Mouse (Mus musculus) forebrain, embryonic 13.5 days (tissue): ENCODE data around the gene Spsb3. TPM values are rescaled to one million over a fixed set of nuclear protein-coding genes. Genes with fewer than 3 reads are reported as not detected.
A peak's percentile ranks its signal among the peaks of the same experiment; 100 is the strongest.

ENCODE experiments used
- ATAC-seq: fragments of 200-750 bp; cut with Nextera tagmentation; 2 replicates; pipeline ENCODE4 v1.8.0; 2017
- H3K27ac ChIP-seq: fragments of 300-500 bp; sonication (generic); 2 replicates; pipeline ENCODE4 v1.5.1; 2015; ENCODE audit warnings: inconsistent platforms, mild to moderate bottlenecking, moderate library complexity
- H3K27me3 ChIP-seq: fragments of 300-500 bp; sonication (generic); 2 replicates; pipeline ENCODE4 v1.6.1; 2015; ENCODE audit warnings: mild to moderate bottlenecking, inconsistent platforms
- H3K36me3 ChIP-seq: fragments of 300-500 bp; sonication (generic); 2 replicates; pipeline ENCODE4 v1.6.1; 2015; ENCODE audit warnings: mild to moderate bottlenecking, inconsistent platforms; ENCODE audit not compliant: poor library complexity, severe bottlenecking
- H3K4me1 ChIP-seq: fragments of 300-500 bp; sonication (generic); 2 replicates; pipeline ENCODE4 v1.6.1; 2015; ENCODE audit warnings: inconsistent platforms
- H3K4me2 ChIP-seq: fragments of 300-500 bp; sonication (generic); 2 replicates; pipeline ENCODE4 v1.6.1; 2015; ENCODE audit warnings: inconsistent platforms, mild to moderate bottlenecking, moderate library complexity
- H3K4me3 ChIP-seq: fragments of 300-500 bp; sonication (generic); 2 replicates; pipeline ENCODE4 v1.5.1; 2015; ENCODE audit warnings: mild to moderate bottlenecking, inconsistent platforms
- H3K9ac ChIP-seq: fragments of 300-500 bp; sonication (generic); 2 replicates; pipeline ENCODE4 v1.6.1; 2015; ENCODE audit warnings: mild to moderate bottlenecking, inconsistent platforms
- H3K9me3 ChIP-seq: fragments of 300-500 bp; sonication (generic); replicated peaks from 2 replicates; pipeline ENCODE4 v1.6.1; 2016; ENCODE audit warnings: inconsistent platforms
- WGBS: fragments of 180-500 bp; shearing (Covaris S2); methylation state at CpG from one replicate; pipeline ENCODE4 v1.1.7; 2015; 5-methylcytosine and 5-hydroxymethylcytosine counted together
- polyA plus RNA-seq: library from polyadenylated mRNA; unstranded; fragments of >200 nt; fragmentation: Nextera tagmentation; extraction: Ambion mirVana; gene quantifications from 2 replicates; pipeline ENCODE4 v1.2.1, GENCODE M21; 2015

Gene Spsb3
- polyA plus RNA-seq, 1 experiment from 2014 or later = 64.3 TPM

DNA sequence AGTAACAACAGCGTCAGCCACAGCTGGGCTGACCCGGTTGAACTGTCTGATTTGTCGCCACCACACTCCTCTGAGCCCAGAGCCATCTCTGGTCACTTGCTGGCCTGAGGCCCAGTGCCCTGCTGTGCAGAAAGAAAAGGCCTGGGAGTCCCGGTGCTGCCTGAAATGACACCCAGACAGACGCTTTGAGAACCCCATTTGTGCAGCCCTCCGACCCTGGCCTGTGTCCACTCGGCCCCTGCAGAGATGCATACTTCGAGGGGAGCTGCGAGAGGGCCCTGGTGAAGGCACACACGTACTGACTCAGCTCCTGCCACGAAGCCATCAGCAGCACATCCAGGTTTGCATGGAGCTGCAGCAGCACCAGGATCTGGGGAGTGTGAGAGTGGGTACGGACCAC lies 6.3 kb downstream of the Spsb3 start:
- ATAC-seq = no peak
- Histone ChIP-seq H3K27ac (no peak overlapping the region), H3K4me3 (no peak overlapping the region), H3K36me3 (peaks cover 59% of the 10 kb centered on the region), H3K9ac (no peak overlapping the region), H3K9me3 (no peaks in the 10 kb centered on the region), H3K27me3 (no peaks in the 10 kb centered on the region), H3K4me1 (peaks cover 49% of the 10 kb centered on the region), H3K4me2 (no peak overlapping the region)
- 87% methylated on average over 12 of the region's 12 CpGs for WGBS

DNA sequence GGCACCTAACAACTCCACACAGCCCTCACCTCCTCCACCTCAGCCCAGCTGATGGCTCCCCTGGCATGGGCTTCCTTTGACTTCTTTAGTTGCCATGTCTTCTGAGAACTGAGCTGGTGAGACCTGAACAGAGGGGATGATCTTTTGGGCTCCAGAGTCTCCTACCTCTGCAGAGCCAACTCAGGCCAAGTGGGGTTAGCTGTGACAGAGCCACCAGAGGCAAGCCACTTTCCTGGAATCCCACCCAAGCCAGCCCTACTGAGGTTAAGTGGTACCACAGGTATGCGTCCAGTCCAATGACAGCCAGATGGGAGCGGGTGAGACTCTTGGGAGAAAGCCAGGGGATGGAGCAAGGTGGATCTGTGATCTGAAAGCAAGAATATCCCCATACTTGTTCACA lies 6.8 kb downstream of the Spsb3 start:
- H3K4me2 ChIP-seq = no peak overlapping the region
- H3K9ac ChIP-seq = no peak overlapping the region
- no peak overlapping the region for H3K27ac ChIP-seq
- no peak for ATAC-seq
- H3K9me3 ChIP-seq = no peaks in the 10 kb centered on the region
- peaks cover 49% of the 10 kb centered on the region for H3K4me1 ChIP-seq
- H3K36me3 ChIP-seq = peaks cover 64% of the 10 kb centered on the region
- H3K27me3 ChIP-seq = no peaks in the 10 kb centered on the region
- peak overlapping the region; percentile 92; the same call in 1 of the 2 replicates for H3K4me3 ChIP-seq
- 96% methylated on average over 2 of the region's 2 CpGs for WGBS

DNA sequence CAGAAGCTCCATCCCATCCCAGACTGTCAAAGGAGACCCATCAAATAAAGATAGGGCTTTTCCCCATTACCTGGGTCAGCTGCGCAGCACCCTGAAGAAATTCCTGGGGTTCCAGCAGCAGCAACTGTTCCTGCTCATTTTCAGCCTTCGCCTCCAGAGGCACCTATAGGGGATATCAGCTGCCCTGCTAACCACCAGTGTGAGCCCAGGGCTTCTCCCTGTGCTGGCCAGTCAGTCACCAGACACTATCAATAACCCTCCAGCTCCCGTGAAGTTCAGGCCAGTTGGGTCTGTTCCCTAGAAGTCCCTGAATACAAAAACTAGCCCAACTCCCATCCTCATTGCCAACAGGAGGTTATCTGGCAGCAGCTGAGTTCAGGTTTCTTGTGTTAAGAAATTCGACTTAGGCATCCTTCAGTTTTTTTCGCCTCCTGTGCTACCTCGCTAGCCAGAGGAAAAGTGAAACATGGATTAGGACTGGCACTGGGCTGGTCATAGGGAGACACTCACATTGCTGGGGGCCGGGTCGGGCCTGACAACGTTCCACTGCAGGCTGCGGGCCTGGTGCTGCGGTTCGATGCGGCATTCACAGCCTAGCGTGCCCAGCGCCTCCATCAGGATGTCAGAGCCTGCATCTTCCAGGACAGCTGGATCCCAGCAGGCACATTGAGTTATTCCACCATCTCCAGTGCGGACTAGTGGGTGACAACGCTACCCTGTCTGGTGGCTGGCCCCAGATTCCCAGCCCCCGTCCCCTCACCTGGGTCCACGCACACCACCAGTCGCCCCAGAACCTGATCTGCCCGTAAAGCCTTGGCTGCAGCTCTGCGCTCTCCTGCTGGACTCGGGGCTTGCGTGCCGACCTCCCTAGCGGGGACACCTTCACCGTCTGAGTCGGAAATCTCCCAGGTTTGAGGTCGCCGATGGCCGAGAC lies 7.9 kb downstream of the Spsb3 start:
- Histone ChIP-seq H3K36me3 (peaks cover 68% of the 10 kb centered on the region), H3K4me2 (peak overlapping the region; percentile 99), H3K4me3 (peak overlapping the region; percentile 92), H3K9ac (peak overlapping the region; percentile 92), H3K27me3 (no peaks in the 10 kb centered on the region), H3K27ac (peak overlapping the region; percentile 84), H3K4me1 (peaks cover 46% of the 10 kb centered on the region), H3K9me3 (no peaks in the 10 kb centered on the region)
- WGBS = 11% methylated on average over 31 of the region's 31 CpGs
- peak; percentile 3; the same call in 1 of the 2 replicates for ATAC-seq

DNA sequence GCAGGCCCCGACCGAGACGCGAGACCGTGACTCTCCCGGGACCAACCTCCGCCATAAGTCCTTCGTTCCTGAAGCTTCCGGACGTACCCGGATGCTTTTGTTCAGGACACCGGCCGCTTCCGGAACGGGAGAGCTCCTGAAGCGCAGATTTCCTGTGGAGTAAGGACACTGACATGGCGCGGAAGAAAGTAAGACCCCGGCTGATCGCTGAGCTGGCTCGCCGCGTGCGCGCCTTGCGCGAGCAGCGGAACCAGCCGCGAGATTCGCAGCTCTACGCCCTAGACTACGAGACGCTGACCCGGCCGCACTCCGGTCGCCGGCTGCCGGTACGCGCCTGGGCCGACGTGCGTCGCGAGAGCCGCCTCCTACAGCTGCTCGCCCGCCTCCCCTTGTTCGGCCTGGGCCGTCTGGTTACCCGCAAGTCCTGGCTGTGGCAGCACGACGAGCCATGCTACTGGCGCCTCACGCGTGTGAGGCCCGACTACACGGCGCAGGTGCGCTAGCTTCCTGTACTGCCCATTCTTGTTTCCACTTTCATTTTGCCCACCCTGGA lies 8.6 kb downstream of the Spsb3 start, which contains the start of the genes Eme2 and Mrps34:
TSS of gene Eme2 (minus strand) at position 93 of the 553 bp plus-strand sequence.
TSS of gene Mrps34 (plus strand) at position 122 of the 553 bp plus-strand sequence.
- Histone ChIP-seq H3K9ac (peak within 1 kb of the TSS; percentile 92), H3K36me3 (peaks cover 68% of the 10 kb centered on the region), H3K9me3 (no peaks in the 10 kb centered on the region), H3K4me1 (peaks cover 46% of the 10 kb centered on the region), H3K4me3 (peak within 1 kb of the TSS; percentile 92), H3K27ac (peak within 1 kb of the TSS; percentile 84), H3K27me3 (no peaks in the 10 kb centered on the region), H3K4me2 (peak within 1 kb of the TSS; percentile 99)
- peak; percentile 61 for ATAC-seq
- under 1% methylated on average over 62 of the region's 62 CpGs for WGBS

DNA sequence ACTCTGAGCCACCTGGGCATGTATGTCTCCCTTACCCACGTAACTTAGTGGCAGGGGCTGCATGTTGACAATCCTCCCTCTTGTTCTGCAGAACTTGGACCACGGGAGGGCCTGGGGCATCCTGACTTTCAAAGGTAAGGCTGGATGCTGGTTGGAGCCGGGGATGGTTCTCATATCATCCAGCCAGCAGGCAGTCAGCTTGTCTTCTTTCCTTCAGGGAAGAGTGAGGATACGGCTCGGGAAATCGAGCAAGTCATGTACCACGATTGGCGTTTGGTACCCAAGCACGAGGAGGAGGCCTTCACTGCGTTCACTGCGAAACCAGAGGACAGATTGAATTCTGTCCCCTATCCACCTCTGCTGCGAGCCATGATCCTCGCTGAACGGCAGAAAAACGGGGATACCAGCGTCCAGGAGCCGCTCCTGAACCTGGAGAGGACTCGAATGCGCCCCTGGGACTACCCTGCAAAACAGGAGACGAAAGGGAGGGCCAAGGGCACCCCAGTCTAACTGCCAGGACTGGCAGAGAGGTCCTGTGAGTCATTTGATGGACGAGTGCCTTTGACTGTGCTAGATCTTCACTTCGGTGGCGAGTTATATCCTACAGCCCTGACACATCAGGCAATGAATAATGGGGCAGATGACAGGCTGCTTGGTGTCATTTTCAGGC lies 9.3 kb downstream of the Spsb3 start:
- Histone ChIP-seq H3K4me1 (peaks cover 46% of the 10 kb centered on the region), H3K9me3 (no peaks in the 10 kb centered on the region), H3K4me2 (peak overlapping the region; percentile 99), H3K36me3 (peaks cover 68% of the 10 kb centered on the region), H3K4me3 (peak overlapping the region; percentile 92), H3K27me3 (no peaks in the 10 kb centered on the region), H3K9ac (peak overlapping the region; percentile 92), H3K27ac (peak overlapping the region; percentile 84)
- ATAC-seq = no peak
- WGBS = 11% methylated on average over 23 of the region's 23 CpGs

DNA sequence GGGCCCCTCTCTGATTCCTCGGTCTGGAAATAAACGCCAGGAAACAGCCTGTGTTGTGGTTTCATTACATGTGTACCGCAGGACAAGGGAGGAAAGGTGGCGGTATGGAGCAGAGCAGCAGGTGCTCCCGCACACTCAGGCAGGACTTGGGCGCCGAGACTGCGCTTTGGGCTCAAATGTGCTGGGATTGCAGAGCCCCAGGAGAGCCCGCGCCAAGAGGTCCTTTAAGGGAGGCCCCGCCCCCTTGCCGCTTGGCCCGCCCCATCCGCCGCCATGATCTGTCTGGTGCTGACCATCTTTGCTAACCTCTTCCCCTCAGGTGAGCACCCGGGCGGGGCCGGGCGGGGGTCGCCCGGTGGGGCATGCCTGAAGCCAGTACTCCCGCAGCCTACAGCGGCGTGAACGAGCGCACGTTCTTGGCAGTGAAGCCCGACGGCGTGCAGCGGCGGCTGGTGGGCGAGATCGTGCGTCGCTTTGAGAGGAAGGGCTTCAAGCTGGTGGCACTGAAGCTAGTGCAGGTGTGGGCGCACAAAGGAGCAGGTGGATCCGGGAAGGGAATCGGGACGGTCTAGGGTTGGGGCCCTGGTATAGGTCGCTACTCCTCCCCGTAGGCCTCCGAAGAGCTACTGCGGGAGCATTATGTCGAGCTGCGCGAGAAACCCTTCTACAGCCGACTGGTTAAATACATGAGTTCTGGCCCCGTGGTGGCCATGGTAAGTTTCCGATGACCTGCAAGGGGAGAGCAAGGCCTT lies 10.0 kb downstream of the Spsb3 start, which contains the start of gene Nme3:
TSS of gene Nme3 (plus strand) at position 260 of the 752 bp plus-strand sequence.
- ATAC-seq = peak; percentile 74
- WGBS = under 1% methylated on average over 49 of the region's 50 CpGs
- peak within 1 kb of the TSS; percentile 99 for H3K4me2 ChIP-seq
- peaks cover 46% of the 10 kb centered on the region for H3K4me1 ChIP-seq
- H3K4me3 ChIP-seq = peak within 1 kb of the TSS; percentile 92
- peak within 1 kb of the TSS; percentile 92 for H3K9ac ChIP-seq
- H3K27ac ChIP-seq = peak within 1 kb of the TSS; percentile 84
- H3K27me3 ChIP-seq = no peaks in the 10 kb centered on the region
- no peaks in the 10 kb centered on the region for H3K9me3 ChIP-seq
- peaks cover 68% of the 10 kb centered on the region for H3K36me3 ChIP-seq

DNA sequence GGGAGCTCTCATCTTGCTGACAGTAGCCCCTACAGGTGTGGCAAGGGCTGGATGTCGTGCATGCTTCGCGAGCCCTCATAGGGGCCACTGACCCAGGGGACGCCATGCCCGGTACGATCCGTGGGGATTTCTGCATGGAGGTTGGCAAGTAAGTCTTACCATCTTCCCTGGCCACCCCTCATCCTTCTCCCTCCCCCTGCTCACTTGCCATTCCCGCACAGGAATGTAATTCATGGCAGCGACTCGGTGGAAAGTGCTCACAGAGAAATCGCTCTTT lies 10.5 kb downstream of the Spsb3 start:
- peaks cover 46% of the 10 kb centered on the region for H3K4me1 ChIP-seq
- peaks cover 68% of the 10 kb centered on the region for H3K36me3 ChIP-seq
- H3K27ac ChIP-seq = 0 out of 2 replicates have a peak overlapping the region, but pooled peaks have one; percentile 84
- peak overlapping the region; percentile 92 for H3K9ac ChIP-seq
- peak overlapping the region; percentile 92 for H3K4me3 ChIP-seq
- H3K4me2 ChIP-seq = peak overlapping the region; percentile 99
- ATAC-seq = no peak
- H3K9me3 ChIP-seq = no peaks in the 10 kb centered on the region
- WGBS = 28% methylated on average over 11 of the region's 11 CpGs
- H3K27me3 ChIP-seq = no peaks in the 10 kb centered on the region

DNA sequence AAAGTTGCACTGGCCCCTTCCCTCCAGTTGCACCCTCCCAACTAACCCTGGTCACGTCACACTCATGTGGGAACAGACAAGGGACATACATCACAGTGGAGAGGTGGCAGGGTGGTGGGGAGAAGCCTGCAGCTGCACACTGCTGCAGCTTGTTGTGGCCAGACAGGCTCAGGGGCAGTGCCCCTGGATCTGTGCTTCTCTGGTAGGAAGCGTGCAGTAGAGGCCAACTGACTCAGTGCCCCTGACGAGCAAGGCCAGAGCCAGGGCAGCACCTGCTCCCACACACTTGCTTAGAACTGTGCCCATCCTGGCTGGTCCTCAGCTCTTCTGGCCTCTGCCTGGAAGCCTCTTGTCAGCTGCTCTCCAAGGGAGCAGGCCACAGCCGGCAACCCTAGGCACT lies 11.2 kb downstream of the Spsb3 start:
- 78% methylated on average over 4 of the region's 4 CpGs for WGBS
- H3K27ac ChIP-seq = no peak overlapping the region
- no peak for ATAC-seq
- H3K9me3 ChIP-seq = no peaks in the 10 kb centered on the region
- peaks cover 68% of the 10 kb centered on the region for H3K36me3 ChIP-seq
- peaks cover 46% of the 10 kb centered on the region for H3K4me1 ChIP-seq
- peak overlapping the region; percentile 99 for H3K4me2 ChIP-seq
- no peaks in the 10 kb centered on the region for H3K27me3 ChIP-seq
- H3K4me3 ChIP-seq = peak overlapping the region; percentile 92
- peak overlapping the region; percentile 92 for H3K9ac ChIP-seq

DNA sequence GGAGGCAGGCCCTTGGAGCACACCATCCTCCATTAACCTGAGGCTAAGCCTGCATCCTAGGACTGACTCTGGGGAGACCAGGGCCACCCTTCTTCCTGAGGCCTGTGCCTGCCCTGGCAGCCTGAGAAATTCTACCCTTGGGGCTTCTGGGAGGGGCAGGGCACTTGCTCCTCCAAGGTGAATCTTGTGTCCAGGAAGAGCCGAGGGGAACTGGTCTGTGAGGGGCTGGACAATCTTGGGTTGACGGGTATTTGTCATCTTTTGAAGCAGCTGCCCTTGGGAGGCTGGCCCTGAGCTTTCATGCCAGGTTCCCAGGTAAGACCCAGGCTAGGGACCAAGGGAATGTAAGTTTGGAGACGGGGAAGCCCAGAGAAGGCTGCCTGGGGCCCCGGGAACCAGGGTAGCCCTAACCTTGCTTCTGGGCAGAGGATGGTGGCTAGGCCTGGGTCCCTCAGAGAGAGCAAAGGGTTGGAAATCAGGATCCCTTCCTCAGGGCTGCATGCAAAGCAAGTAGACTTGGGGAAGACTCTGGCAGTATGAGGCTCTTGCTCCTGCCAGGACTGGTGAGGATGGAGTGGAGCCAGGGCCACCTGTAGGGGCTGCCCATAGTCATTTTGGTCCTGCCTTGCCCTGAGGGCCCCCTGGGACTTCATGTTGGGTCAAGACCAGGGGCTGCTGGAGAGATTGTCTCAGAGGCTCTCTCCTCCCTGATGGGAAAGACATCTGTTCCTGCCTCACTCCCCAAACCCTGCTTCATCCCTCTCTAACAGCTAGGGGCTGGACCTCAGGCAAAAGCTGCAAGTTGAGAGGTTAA lies 11.8 kb downstream of the Spsb3 start:
- no peaks in the 10 kb centered on the region for H3K9me3 ChIP-seq
- peaks cover 68% of the 10 kb centered on the region for H3K36me3 ChIP-seq
- H3K4me2 ChIP-seq = no peak overlapping the region; the same call in 1 of the 2 replicates
- H3K4me1 ChIP-seq = peaks cover 44% of the 10 kb centered on the region
- 83% methylated on average over 4 of the region's 4 CpGs for WGBS
- 0 out of 2 replicates have a peak overlapping the region, but pooled peaks have one; percentile 92 for H3K9ac ChIP-seq
- ATAC-seq = no peak
- H3K27me3 ChIP-seq = no peaks in the 10 kb centered on the region
- no peak overlapping the region; the same call in 1 of the 2 replicates for H3K4me3 ChIP-seq
- H3K27ac ChIP-seq = no peak overlapping the region

DNA sequence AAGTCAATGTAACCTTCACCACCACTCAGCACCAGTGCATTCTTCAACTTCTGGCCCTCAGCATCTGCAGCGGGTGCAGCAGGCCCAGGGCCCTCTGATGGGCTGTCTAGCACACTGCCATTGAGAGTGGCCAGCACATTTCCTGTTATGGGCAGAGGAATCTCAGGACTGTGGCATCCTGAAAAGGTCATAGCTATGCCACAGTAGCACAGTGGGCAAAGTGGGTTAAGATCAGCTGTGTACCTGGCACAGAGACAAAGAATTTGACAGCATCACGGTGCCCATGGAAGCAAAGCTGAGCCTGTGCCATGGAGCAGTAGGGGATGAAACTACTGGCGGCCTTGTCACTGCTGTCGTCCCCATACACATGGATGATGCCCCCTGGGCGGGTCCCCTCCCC lies 12.7 kb downstream of the Spsb3 start:
- no peak overlapping the region for H3K4me2 ChIP-seq
- H3K9ac ChIP-seq = no peak overlapping the region
- no peaks in the 10 kb centered on the region for H3K27me3 ChIP-seq
- WGBS = 85% methylated on average over 5 of the region's 5 CpGs
- peaks cover 35% of the 10 kb centered on the region for H3K4me1 ChIP-seq
- H3K9me3 ChIP-seq = no peaks in the 10 kb centered on the region
- peaks cover 72% of the 10 kb centered on the region for H3K36me3 ChIP-seq
- no peak overlapping the region for H3K27ac ChIP-seq
- H3K4me3 ChIP-seq = no peak overlapping the region
- no peak for ATAC-seq

DNA sequence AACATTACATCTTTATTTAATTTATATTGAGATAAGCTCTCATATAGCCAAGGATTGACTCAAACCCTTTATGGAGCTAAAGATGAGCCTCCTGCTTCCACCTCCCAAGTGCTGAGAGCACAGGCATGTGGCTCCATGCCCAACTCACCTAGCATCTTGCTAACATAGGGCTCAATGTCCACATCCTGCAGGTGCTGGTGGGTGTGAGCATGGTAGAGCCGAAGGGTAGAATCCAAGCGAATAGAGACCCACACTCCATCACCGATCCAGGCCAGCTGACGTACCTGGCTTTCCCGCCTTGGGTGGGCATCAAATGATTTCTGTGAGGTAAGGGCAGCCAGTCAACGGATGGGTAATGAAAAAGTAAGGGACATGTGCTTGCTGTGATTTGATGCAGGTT lies 13.6 kb downstream of the Spsb3 start:
- Histone ChIP-seq H3K9me3 (no peaks in the 10 kb centered on the region), H3K36me3 (peaks cover 80% of the 10 kb centered on the region), H3K27ac (no peak overlapping the region), H3K9ac (no peak overlapping the region), H3K4me3 (no peak overlapping the region), H3K4me1 (peaks cover 30% of the 10 kb centered on the region), H3K27me3 (no peaks in the 10 kb centered on the region), H3K4me2 (no peak overlapping the region)
- WGBS = 92% methylated on average over 6 of the region's 6 CpGs
- ATAC-seq = no peak
